Mouse (Mus musculus): ENCODE results near the gene H2al1f. TPM values are rescaled to one million over a fixed set of nuclear protein-coding genes. Genes with fewer than 3 reads are reported as not detected.
"Not testable (repeated sequence)": the region's sequence is repeated elsewhere in the genome, so short reads cannot be mapped to it uniquely, and the experiment has no call there.

The H2al1f gene
- not detected in 2 replicates for polyA plus RNA-seq (2015; fragmentation: Nextera tagmentation; extraction: Ambion mirVana)

DNA sequence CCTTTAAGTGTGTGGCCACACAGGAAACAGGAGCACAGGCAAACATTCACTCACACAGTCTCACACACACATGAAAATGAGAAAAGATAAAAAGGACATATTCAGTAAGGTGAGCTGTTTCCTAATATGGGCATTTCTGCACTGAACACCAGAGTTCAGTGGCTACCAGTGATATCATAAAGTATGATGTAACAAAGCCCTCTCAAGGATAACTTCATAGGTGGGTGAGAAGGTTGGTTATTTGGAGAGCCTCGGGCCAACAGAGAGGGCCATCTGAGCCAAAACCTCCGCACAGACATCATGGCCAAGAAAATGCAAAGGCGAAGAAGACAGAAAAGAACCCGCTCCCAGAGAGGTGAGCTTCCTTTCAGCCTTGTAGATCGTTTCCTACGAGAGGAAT is at the start of gene H2al1f:
TSS of gene H2al1f (plus strand) at position 301 of the 400 bp plus-strand sequence.
- H3K36me3 ChIP-seq; ATAC-seq (ENCODE audit: insufficient number of reproducible peaks, low FRiP score, low TSS enrichment, low read depth); H3K27ac ChIP-seq (replicated peaks); H3K4me3 ChIP-seq (replicated peaks); H3K9me3 ChIP-seq (replicated peaks); H3K4me1 ChIP-seq; H3K4me2 ChIP-seq (replicated peaks); H3K27me3 ChIP-seq; H3K9ac ChIP-seq: not testable (repeated sequence)
- no CpG with 5 or more reads among the region's 6 CpGs for WGBS

DNA sequence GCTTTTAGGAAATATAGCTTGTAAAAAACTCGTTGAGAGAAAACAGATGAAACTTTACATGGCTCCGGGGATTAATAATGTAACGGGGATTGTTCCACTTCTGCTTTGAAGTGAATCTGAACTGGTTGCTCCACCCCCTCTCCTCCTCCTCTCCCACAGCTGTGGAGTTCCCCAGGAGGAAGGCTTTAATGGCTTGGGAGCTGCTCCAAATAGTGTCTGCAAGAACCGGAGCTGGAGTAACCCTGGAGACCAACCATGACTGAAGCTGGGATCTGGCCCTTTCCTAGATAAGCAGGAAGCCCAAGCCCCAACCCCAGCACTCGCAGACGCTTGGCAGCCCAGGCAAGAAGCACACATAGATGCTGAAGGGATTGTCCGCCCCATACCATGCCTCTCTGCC is 47.2 kb upstream of the H2al1f start:
- no peak for ATAC-seq (ENCODE audit: insufficient number of reproducible peaks, low FRiP score, low TSS enrichment, low read depth)
- Histone ChIP-seq H3K27me3 (0 out of 2 replicates have a peak, but pooled peaks cover 7% of the 10 kb centered on the region), H3K4me3 (replicated peaks) (no peak overlapping the region), H3K4me2 (replicated peaks) (no peak overlapping the region), H3K9me3 (replicated peaks) (no peaks in the 10 kb centered on the region), H3K9ac (no peak overlapping the region), H3K36me3 (no peaks in the 10 kb centered on the region), H3K4me1 (0 out of 2 replicates have a peak, but pooled peaks cover 5% of the 10 kb centered on the region), H3K27ac (replicated peaks) (no peak overlapping the region)
- 47% methylated on average over 7 of the region's 7 CpGs for WGBS

DNA sequence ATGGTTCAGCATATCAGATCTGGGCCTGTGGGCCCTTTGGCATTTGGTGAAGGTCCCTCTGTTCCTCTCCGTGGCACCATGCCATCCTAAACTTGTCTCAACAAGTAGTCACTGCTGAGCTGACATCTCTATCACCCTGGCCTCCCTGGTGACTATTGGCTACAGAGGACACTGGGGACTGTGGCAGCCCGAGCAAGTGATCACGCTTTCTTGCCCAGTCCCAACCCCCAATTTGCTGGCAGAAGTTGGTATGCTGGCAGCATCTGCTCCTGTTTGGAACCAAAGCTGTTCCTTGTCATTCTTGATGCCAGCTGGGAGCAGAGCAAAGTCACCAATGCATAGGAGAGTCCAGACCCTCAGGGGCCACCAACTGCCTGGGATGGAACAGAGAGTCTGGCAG is 45.9 kb upstream of the H2al1f start:
- H3K9ac ChIP-seq: no peak overlapping the region
- peak; percentile 63; the same call in 1 of the 2 replicates for ATAC-seq (ENCODE audit: insufficient number of reproducible peaks, low FRiP score, low TSS enrichment, low read depth)
- no peak overlapping the region for H3K27ac ChIP-seq (replicated peaks)
- no peak overlapping the region for H3K4me2 ChIP-seq (replicated peaks)
- WGBS: 69% methylated on average over 3 of the region's 3 CpGs
- H3K36me3 ChIP-seq: no peaks in the 10 kb centered on the region
- H3K27me3 ChIP-seq: 0 out of 2 replicates have a peak, but pooled peaks cover 7% of the 10 kb centered on the region
- H3K9me3 ChIP-seq (replicated peaks): no peaks in the 10 kb centered on the region
- H3K4me1 ChIP-seq: 0 out of 2 replicates have a peak, but pooled peaks cover 5% of the 10 kb centered on the region
- no peak overlapping the region for H3K4me3 ChIP-seq (replicated peaks)

DNA sequence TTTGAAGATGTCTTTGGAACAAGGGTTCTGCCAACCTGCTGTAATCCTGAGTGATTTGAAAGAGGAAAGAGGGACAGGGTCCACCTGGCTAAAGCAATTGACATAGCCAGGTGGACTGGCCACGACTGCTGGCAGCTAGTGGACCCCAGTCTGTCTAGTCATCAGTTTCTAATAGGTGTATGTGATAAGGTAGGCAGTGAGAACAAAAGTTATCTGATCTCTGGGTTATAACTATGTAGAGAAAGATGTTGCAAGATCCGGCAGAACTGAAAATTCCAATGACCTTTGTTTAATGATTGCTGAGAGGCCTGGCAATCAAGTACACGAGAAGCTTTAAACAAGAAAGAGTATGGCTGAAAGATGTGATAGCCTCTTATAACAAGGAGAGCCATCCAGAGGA is 41.8 kb upstream of the H2al1f start:
- Histone ChIP-seq H3K36me3 (no peaks in the 10 kb centered on the region), H3K4me3 (replicated peaks) (no peak overlapping the region), H3K9me3 (replicated peaks) (no peaks in the 10 kb centered on the region), H3K9ac (no peak overlapping the region), H3K27me3 (0 out of 2 replicates have a peak, but pooled peaks cover 2% of the 10 kb centered on the region), H3K4me1 (0 out of 2 replicates have a peak, but pooled peaks cover under 1% of the 10 kb centered on the region), H3K27ac (replicated peaks) (no peak overlapping the region), H3K4me2 (replicated peaks) (no peak overlapping the region)
- 74% methylated on average over 3 of the region's 3 CpGs for WGBS
- ATAC-seq (ENCODE audit: insufficient number of reproducible peaks, low FRiP score, low TSS enrichment, low read depth): no peak

DNA sequence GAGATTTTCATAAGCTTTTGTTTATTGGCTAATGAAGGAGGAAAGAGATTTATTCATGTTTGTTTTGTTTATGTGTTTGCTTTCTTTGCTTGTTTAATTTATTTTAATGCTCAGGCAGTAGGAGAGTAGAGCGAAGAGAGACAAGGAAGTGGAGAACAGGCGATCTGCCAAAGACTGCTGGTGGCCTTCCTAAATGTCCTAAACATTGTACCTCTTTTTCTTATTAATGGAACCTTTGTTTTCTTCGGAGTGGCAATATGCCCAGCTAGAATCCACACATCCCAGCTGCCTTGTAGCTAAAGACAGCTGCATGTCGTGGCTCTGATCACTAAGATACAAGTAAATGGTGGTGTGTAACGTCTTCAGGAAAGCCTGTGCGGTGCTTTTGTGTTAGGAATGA is 37.9 kb upstream of the H2al1f start:
- Histone ChIP-seq H3K27me3 (peaks cover 2% of the 10 kb centered on the region), H3K36me3 (no peaks in the 10 kb centered on the region), H3K27ac (replicated peaks) (no peak overlapping the region), H3K4me1 (no peaks in the 10 kb centered on the region), H3K9me3 (replicated peaks) (no peaks in the 10 kb centered on the region), H3K4me3 (replicated peaks) (no peak overlapping the region), H3K4me2 (replicated peaks) (no peak overlapping the region), H3K9ac (no peak overlapping the region)
- 68% methylated on average over 6 of the region's 6 CpGs for WGBS
- ATAC-seq (ENCODE audit: insufficient number of reproducible peaks, low FRiP score, low TSS enrichment, low read depth): no peak

DNA sequence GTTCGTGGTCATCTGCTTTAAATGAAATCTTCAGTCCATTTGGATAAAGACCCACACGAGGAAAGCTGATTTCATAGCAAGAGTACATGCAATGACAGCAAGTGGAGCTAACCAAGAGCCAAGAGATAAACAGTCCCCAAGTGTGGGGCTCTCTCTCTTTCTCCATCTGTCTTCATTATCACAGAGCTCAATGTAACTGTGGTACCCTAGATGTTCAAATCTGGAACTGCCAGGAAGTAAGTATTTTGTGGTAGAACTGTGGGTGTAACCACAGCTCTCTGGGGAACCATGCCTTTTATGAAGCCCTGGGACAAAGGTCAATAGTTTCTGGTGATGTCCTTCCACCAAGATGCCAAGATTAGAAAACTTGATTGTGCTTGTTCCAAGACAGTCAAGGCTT is 34.2 kb upstream of the H2al1f start:
- ATAC-seq (ENCODE audit: insufficient number of reproducible peaks, low FRiP score, low TSS enrichment, low read depth): no peak
- 58% methylated on average over 2 of the region's 2 CpGs for WGBS
- H3K9me3 ChIP-seq (replicated peaks): no peaks in the 10 kb centered on the region

DNA sequence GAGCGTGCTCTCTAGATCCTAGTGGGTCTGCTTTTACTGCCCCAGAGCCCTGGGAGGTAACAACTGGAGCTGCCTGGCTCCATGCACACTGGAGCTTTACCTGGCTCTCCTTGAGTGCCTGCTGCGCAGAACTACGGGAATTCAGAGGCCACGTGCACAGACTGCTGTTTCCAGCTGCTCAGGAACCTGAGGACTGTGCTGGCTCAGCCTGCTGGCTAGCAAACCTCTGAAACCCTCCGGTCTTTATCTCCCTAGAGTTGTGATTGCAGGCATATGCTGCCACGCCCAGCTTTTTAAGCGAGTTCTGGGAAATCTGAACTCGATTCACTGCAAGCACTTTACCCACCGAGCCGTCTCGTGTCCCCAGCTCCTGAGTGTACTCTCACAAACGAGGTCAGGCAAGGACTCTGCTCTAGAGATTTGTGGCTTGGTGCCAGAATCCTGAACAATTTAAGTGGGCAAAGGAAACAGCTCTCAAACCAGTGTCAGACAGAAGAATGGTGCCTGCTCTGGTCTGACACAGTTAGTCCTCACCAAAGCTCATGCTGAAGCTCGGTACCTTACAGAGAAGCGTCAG is 26.6 kb upstream of the H2al1f start:
- H3K4me2 ChIP-seq (replicated peaks): no peak overlapping the region
- H3K4me1 ChIP-seq: no peaks in the 10 kb centered on the region
- peaks cover 8% of the 10 kb centered on the region for H3K27me3 ChIP-seq
- H3K27ac ChIP-seq (replicated peaks): no peak overlapping the region
- no peak overlapping the region for H3K4me3 ChIP-seq (replicated peaks)
- no peak overlapping the region for H3K9ac ChIP-seq
- no peaks in the 10 kb centered on the region for H3K9me3 ChIP-seq (replicated peaks)
- no peaks in the 10 kb centered on the region for H3K36me3 ChIP-seq
- 62% methylated on average over 14 of the region's 14 CpGs for WGBS
- no peak for ATAC-seq (ENCODE audit: insufficient number of reproducible peaks, low FRiP score, low TSS enrichment, low read depth)

More for the DNA sequence above, 34.2 kb upstream of the H2al1f start:
- Histone ChIP-seq H3K9ac (no peak overlapping the region), H3K4me1 (no peaks in the 10 kb centered on the region), H3K4me3 (replicated peaks) (no peak overlapping the region), H3K27me3 (peaks cover 2% of the 10 kb centered on the region), H3K27ac (replicated peaks) (no peak overlapping the region), H3K36me3 (no peaks in the 10 kb centered on the region), H3K4me2 (replicated peaks) (no peak overlapping the region)

DNA sequence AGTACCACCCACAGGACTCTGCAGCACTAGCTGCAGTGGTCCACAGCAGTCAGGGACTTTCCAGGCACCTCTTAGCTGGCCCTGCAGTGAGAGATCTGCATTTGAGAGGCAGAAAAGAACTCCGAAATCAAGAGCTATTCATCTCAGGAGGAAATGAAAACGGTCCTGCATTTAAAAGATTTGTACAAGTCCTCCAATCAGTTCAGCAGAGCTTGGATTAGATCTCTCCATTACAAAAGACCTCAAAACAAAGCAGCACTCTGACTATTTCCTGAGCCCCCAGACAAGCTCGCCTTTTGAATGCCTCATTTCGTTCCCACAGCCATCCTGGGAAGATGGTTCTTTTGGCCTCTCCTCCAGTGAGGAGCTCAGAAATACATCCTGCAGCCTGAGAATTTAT is 25.7 kb upstream of the H2al1f start:
- WGBS: 68% methylated on average over 4 of the region's 4 CpGs
- ATAC-seq (ENCODE audit: insufficient number of reproducible peaks, low FRiP score, low TSS enrichment, low read depth): no peak

DNA sequence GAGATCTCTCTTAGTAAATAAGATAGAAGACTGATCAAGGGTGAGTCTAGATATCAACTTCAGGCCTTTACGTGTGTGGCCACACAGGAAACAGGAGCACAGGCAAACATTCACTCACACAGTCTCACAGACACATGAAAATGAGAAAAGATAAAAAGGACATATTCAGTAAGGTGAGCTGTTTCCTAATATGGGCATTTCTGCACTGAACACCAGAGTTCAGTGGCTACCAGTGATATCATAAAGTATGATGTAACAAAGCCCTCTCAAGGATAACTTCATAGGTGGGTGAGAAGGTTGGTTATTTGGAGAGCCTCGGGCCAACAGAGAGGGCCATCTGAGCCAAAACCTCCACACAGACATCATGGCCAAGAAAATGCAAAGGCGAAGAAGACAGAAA is 16.0 kb upstream of the H2al1f start, which contains the start of gene H2al1a:
TSS of gene H2al1a (plus strand) at position 301 of the 400 bp plus-strand sequence.
- H3K4me3 ChIP-seq (replicated peaks); ATAC-seq (ENCODE audit: insufficient number of reproducible peaks, low FRiP score, low TSS enrichment, low read depth); H3K27ac ChIP-seq (replicated peaks); H3K27me3 ChIP-seq; H3K9ac ChIP-seq; H3K4me1 ChIP-seq; H3K9me3 ChIP-seq (replicated peaks); H3K36me3 ChIP-seq; H3K4me2 ChIP-seq (replicated peaks): not testable (repeated sequence)
- WGBS: no CpG with 5 or more reads among the region's 3 CpGs

More for the DNA sequence above, 25.7 kb upstream of the H2al1f start:
- H3K9ac ChIP-seq: no peak overlapping the region
- no peak overlapping the region for H3K4me3 ChIP-seq (replicated peaks)
- H3K36me3 ChIP-seq: no peaks in the 10 kb centered on the region
- no peak overlapping the region for H3K27ac ChIP-seq (replicated peaks)
- H3K4me1 ChIP-seq: no peaks in the 10 kb centered on the region
- no peaks in the 10 kb centered on the region for H3K9me3 ChIP-seq (replicated peaks)
- no peak overlapping the region for H3K4me2 ChIP-seq (replicated peaks)
- peaks cover 8% of the 10 kb centered on the region for H3K27me3 ChIP-seq

DNA sequence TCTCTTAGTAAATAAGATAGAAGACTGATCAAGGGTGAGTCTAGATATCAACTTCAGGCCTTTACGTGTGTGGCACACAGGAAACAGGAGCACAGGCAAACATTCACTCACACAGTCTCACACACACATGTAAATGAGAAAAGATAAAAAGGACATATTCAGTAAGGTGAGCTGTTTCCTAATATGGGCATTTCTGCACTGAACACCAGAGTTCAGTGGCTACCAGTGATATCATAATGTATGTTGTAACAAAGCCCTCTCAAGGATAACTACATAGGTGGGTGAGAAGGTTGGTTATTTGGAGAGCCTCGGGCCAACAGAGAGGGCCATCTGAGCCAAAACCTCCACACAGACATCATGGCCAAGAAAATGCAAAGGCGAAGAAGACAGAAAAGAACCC is 12.8 kb upstream of the H2al1f start, which contains the start of gene H2al1b:
TSS of gene H2al1b (plus strand) at position 301 of the 400 bp plus-strand sequence.
- 85% methylated on average over 1 of the region's 3 CpGs for WGBS
- H3K4me2 ChIP-seq (replicated peaks); H3K27ac ChIP-seq (replicated peaks); ATAC-seq (ENCODE audit: insufficient number of reproducible peaks, low FRiP score, low TSS enrichment, low read depth); H3K36me3 ChIP-seq; H3K9ac ChIP-seq; H3K27me3 ChIP-seq; H3K9me3 ChIP-seq (replicated peaks); H3K4me3 ChIP-seq (replicated peaks); H3K4me1 ChIP-seq: not testable (repeated sequence)

DNA sequence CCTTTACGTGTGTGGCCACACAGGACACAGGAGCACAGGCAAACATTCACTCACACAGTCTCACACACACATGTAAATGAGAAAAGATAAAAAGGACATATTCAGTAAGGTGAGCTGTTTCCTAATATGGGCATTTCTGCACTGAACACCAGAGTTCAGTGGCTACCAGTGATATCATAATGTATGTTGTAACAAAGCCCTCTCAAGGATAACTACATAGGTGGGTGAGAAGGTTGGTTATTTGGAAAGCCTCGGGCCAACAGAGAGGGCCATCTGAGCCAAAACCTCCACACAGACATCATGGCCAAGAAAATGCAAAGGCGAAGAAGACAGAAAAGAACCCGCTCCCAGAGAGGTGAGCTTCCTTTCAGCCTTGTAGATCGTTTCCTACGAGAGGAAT is 9.6 kb upstream of the H2al1f start, which contains the start of gene H2al1c:
TSS of gene H2al1c (plus strand) at position 301 of the 400 bp plus-strand sequence.
- WGBS: 82% methylated on average over 2 of the region's 6 CpGs
- not testable (repeated sequence) for H3K9me3 ChIP-seq (replicated peaks); ATAC-seq (ENCODE audit: insufficient number of reproducible peaks, low FRiP score, low TSS enrichment, low read depth); H3K4me1 ChIP-seq; H3K4me2 ChIP-seq (replicated peaks); H3K4me3 ChIP-seq (replicated peaks); H3K36me3 ChIP-seq; H3K27me3 ChIP-seq; H3K27ac ChIP-seq (replicated peaks); H3K9ac ChIP-seq

DNA sequence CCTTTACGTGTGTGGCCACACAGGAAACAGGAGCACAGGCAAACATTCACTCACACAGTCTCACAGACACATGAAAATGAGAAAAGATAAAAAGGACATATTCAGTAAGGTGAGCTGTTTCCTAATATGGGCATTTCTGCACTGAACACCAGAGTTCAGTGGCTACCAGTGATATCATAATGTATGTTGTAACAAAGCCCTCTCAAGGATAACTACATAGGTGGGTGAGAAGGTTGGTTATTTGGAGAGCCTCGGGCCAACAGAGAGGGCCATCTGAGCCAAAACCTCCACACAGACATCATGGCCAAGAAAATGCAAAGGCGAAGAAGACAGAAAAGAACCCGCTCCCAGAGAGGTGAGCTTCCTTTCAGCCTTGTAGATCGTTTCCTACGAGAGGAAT is 6.4 kb upstream of the H2al1f start, which contains the start of gene H2al1d:
TSS of gene H2al1d (plus strand) at position 301 of the 400 bp plus-strand sequence.
- H3K4me3 ChIP-seq (replicated peaks); H3K4me1 ChIP-seq; ATAC-seq (ENCODE audit: insufficient number of reproducible peaks, low FRiP score, low TSS enrichment, low read depth); H3K36me3 ChIP-seq; H3K9me3 ChIP-seq (replicated peaks); H3K27ac ChIP-seq (replicated peaks); H3K27me3 ChIP-seq; H3K9ac ChIP-seq; H3K4me2 ChIP-seq (replicated peaks): not testable (repeated sequence)
- no CpG with 5 or more reads among the region's 6 CpGs for WGBS

Data from embryonic facial prominence, embryonic 15.5 days (tissue).